Mouse (Mus musculus): Measurements from ENCODE around the gene Ltbp2.

- no peak for TF ChIP-seq E2F4 (IDR thresholded peaks at IDR 0.05; ENCODE audit: insufficient read depth)
- TF ChIP-seq POLR2A (IDR thresholded peaks at IDR 0.05; ENCODE audit: insufficient read length, low read depth) = no peak
- TF ChIP-seq TCF12 (IDR thresholded peaks at IDR 0.05; ENCODE audit: insufficient read depth, poor library complexity, severe bottlenecking) = no peak
- TF ChIP-seq POLR2AphosphoS2 (IDR thresholded peaks at IDR 0.05; ENCODE audit: insufficient read length, low read depth) = no peak
These were observed 35.6 kb downstream of the Ltbp2 start for GRCm38 (mm10) chr12:84840734-84841133.
